Mouse (Mus musculus): ENCODE measurements at regions not wholly inside any gene's neighbourhood (a gene's known extent, or its start where the extent isn't known, plus 50 kb on each side); places are given as distances from the start of the nearest gene placed in this dataset.

DNA sequence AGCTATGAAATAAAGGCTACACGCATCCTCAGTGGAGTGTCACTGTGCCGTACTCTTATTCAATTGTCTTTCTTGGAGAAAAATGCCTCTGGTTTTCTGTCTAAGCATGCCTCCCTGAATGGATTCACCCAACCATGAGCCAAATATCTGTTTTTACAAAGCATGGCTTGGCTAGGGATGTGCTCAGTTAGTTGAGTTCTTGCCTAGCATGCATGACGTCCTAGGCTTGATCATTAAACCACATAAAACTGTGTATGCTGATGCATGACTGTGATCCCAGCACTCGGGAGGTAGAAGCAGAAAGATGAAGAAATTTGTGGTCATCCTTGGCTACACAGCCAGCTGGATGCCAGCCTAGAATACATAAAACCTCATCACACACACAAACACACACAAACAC is 417.3 kb upstream of the Mgmt start:
- no peaks in the 10 kb centered on the region for H3K36me3 ChIP-seq (replicated peaks; ENCODE audit: control insufficient read depth, insufficient read depth)
- no peak overlapping the region for H3K4me2 ChIP-seq (replicated peaks)
- 69% methylated on average over 4 of the region's 4 CpGs for whole genome bisulfite sequencing
- H3K27ac ChIP-seq: no peak overlapping the region
- no peaks in the 10 kb centered on the region for H3K9me3 ChIP-seq (ENCODE audit: control insufficient read depth, low read length)
- H3K4me3 ChIP-seq (replicated peaks; ENCODE audit: low read length): no peak overlapping the region
- DNase-seq (ENCODE audit: low spot score): no peak
- H3K27me3 ChIP-seq (ENCODE audit: control insufficient read depth, insufficient read depth, low read length): no peaks in the 10 kb centered on the region
- H3K4me1 ChIP-seq (replicated peaks; ENCODE audit: control insufficient read depth, insufficient read depth, low read length): 0 out of 2 replicates have a peak, but pooled peaks cover 5% of the 10 kb centered on the region
- ATAC-seq (ENCODE audit: low FRiP score): no peak
- H3K9ac ChIP-seq: no peak overlapping the region

DNA sequence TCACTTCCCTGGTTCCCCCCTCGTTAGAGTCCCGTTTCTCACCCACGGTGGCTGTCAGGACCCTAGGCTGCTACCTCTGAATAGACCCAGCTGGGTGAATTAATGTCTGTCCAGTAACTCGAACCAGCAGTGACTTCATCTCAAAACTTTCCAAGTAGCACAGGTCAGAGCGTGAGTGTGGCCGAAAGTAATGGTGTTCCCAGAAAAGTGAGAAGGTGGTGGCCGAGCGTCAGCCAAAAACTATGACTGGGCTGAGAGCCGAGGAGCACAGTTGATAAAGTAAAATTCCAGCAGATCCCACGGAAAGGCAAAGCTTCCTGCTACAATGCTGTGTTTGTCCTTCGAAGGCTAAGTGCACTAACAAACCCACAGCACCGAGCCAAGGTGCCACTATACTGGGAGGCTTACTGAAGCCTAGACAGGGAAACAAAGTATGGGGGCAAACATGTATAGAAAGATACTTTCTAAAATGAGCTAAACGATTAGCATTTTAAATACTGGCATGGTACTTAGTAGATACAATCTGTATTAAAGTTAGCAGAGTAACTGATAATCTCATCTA is 413.7 kb upstream of the Mgmt start:
- Histone ChIP-seq H3K27ac (no peak overlapping the region), H3K36me3 (replicated peaks; ENCODE audit: control insufficient read depth, insufficient read depth) (no peaks in the 10 kb centered on the region), H3K4me3 (replicated peaks; ENCODE audit: low read length) (no peak overlapping the region), H3K9ac (no peak overlapping the region), H3K4me1 (replicated peaks; ENCODE audit: control insufficient read depth, insufficient read depth, low read length) (peaks cover 6% of the 10 kb centered on the region; the same call in 1 of the 2 replicates), H3K4me2 (replicated peaks) (no peak overlapping the region), H3K27me3 (ENCODE audit: control insufficient read depth, insufficient read depth, low read length) (no peaks in the 10 kb centered on the region), H3K9me3 (ENCODE audit: control insufficient read depth, low read length) (no peaks in the 10 kb centered on the region)
- ATAC-seq (ENCODE audit: low FRiP score) (no peak), DNase-seq (ENCODE audit: low spot score) (no peak)
- WGBS: 72% methylated on average over 13 of the region's 13 CpGs

- no peak for ATAC-seq (ENCODE audit: low FRiP score)
- Histone ChIP-seq H3K4me3 (replicated peaks; ENCODE audit: low read length) (no peak overlapping the region), H3K4me2 (replicated peaks) (no peak overlapping the region), H3K4me1 (replicated peaks; ENCODE audit: control insufficient read depth, insufficient read depth, low read length) (peaks cover 15% of the 10 kb centered on the region; the same call in 1 of the 2 replicates), H3K36me3 (replicated peaks; ENCODE audit: control insufficient read depth, insufficient read depth) (no peaks in the 10 kb centered on the region), H3K9me3 (ENCODE audit: control insufficient read depth, low read length) (no peaks in the 10 kb centered on the region), H3K9ac (no peak overlapping the region), H3K27ac (no peak overlapping the region), H3K27me3 (ENCODE audit: control insufficient read depth, insufficient read depth, low read length) (no peaks in the 10 kb centered on the region)
- DNase-seq (ENCODE audit: low spot score): no peak
These were observed 411.2 kb upstream of the Mgmt start for GRCm38 (mm10) chr7:136483237-136483636.

- ATAC-seq (ENCODE audit: low FRiP score) (no peak), DNase-seq (ENCODE audit: low spot score) (no peak)
- Histone ChIP-seq H3K9me3 (ENCODE audit: control insufficient read depth, low read length) (no peaks in the 10 kb centered on the region), H3K27ac (no peak overlapping the region), H3K4me3 (replicated peaks; ENCODE audit: low read length) (no peak overlapping the region), H3K27me3 (ENCODE audit: control insufficient read depth, insufficient read depth, low read length) (no peaks in the 10 kb centered on the region), H3K36me3 (replicated peaks; ENCODE audit: control insufficient read depth, insufficient read depth) (no peaks in the 10 kb centered on the region), H3K9ac (no peak overlapping the region), H3K4me1 (replicated peaks; ENCODE audit: control insufficient read depth, insufficient read depth, low read length) (peaks cover 42% of the 10 kb centered on the region), H3K4me2 (replicated peaks) (no peak overlapping the region)
- WGBS: 57% methylated on average over 5 of the region's 5 CpGs
These were observed 406.9 kb upstream of the Mgmt start for GRCm38 (mm10) chr7:136487556-136487955.

GRCm38 (mm10) chr7:136494862-136495261 is 399.6 kb upstream of the Mgmt start:
- ATAC-seq (ENCODE audit: low FRiP score): no peak
- Histone ChIP-seq H3K4me1 (replicated peaks; ENCODE audit: control insufficient read depth, insufficient read depth, low read length) (peaks cover 39% of the 10 kb centered on the region), H3K4me2 (replicated peaks) (no peak overlapping the region), H3K9ac (no peak overlapping the region), H3K9me3 (ENCODE audit: control insufficient read depth, low read length) (no peaks in the 10 kb centered on the region), H3K36me3 (replicated peaks; ENCODE audit: control insufficient read depth, insufficient read depth) (no peaks in the 10 kb centered on the region), H3K27me3 (ENCODE audit: control insufficient read depth, insufficient read depth, low read length) (no peaks in the 10 kb centered on the region), H3K27ac (no peak overlapping the region), H3K4me3 (replicated peaks; ENCODE audit: low read length) (no peak overlapping the region)
- 56% methylated on average over 3 of the region's 3 CpGs for WGBS
- DNase-seq (ENCODE audit: low spot score): no peak

- H3K4me1 ChIP-seq (replicated peaks; ENCODE audit: control insufficient read depth, insufficient read depth, low read length): peaks cover 42% of the 10 kb centered on the region
- H3K4me3 ChIP-seq (replicated peaks; ENCODE audit: low read length): no peak overlapping the region
- WGBS: 17% methylated on average over 19 of the region's 19 CpGs
These were observed 397.8 kb upstream of the Mgmt start for GRCm38 (mm10) chr7:136496335-136497242.

GRCm38 (mm10) chr7:136500059-136500458 is 394.4 kb upstream of the Mgmt start:
- DNase-seq (ENCODE audit: low spot score) (peak; percentile 48), ATAC-seq (ENCODE audit: low FRiP score) (no peak)
- H3K9me3 ChIP-seq (ENCODE audit: control insufficient read depth, low read length): no peaks in the 10 kb centered on the region
- 30% methylated on average over 4 of the region's 4 CpGs for WGBS
- peaks cover 58% of the 10 kb centered on the region for H3K4me1 ChIP-seq (replicated peaks; ENCODE audit: control insufficient read depth, insufficient read depth, low read length)
- no peaks in the 10 kb centered on the region for H3K36me3 ChIP-seq (replicated peaks; ENCODE audit: control insufficient read depth, insufficient read depth)
- H3K4me3 ChIP-seq (replicated peaks; ENCODE audit: low read length): no peak overlapping the region
- no peak overlapping the region for H3K4me2 ChIP-seq (replicated peaks)
- no peak overlapping the region for H3K9ac ChIP-seq
- peak overlapping the region; percentile 76 for H3K27ac ChIP-seq
- H3K27me3 ChIP-seq (ENCODE audit: control insufficient read depth, insufficient read depth, low read length): no peaks in the 10 kb centered on the region

More at GRCm38 (mm10) chr7:136496335-136497242, 397.8 kb upstream of the Mgmt start:
- ATAC-seq (ENCODE audit: low FRiP score) (no peak), DNase-seq (ENCODE audit: low spot score) (no peak)
- H3K9me3 ChIP-seq (ENCODE audit: control insufficient read depth, low read length): no peaks in the 10 kb centered on the region
- H3K4me2 ChIP-seq (replicated peaks): peak overlapping the region; percentile 34
- no peaks in the 10 kb centered on the region for H3K27me3 ChIP-seq (ENCODE audit: control insufficient read depth, insufficient read depth, low read length)
- peak overlapping the region; percentile 77 for H3K27ac ChIP-seq
- H3K36me3 ChIP-seq (replicated peaks; ENCODE audit: control insufficient read depth, insufficient read depth): no peaks in the 10 kb centered on the region
- peak overlapping the region; percentile 32; the same call in 1 of the 2 replicates for H3K9ac ChIP-seq

DNA sequence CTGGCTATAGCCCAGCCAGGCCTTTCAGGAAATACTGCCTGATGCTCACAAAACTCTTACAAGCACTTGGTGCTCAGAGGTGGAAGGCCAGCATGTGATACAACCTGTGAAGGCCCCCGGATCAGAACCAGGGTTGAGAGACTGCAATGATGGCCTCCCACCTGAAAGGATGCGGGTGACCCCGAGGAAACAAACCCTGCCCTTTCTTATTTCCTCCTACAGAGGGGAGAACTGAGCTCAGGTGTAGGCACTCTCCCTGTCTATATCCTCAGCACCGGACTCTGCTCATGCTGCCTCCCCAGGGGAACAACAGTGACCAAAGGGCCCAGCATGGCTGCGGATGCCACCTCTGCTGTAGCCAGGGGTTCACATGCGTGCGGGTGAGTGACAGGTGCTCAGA is 393.3 kb upstream of the Mgmt start:
- H3K9ac ChIP-seq: no peak overlapping the region
- no peaks in the 10 kb centered on the region for H3K27me3 ChIP-seq (ENCODE audit: control insufficient read depth, insufficient read depth, low read length)
- 87% methylated on average over 7 of the region's 7 CpGs for WGBS
- no peak overlapping the region for H3K4me2 ChIP-seq (replicated peaks)
- DNase-seq (ENCODE audit: low spot score) (no peak), ATAC-seq (ENCODE audit: low FRiP score) (no peak)
- H3K36me3 ChIP-seq (replicated peaks; ENCODE audit: control insufficient read depth, insufficient read depth): no peaks in the 10 kb centered on the region
- H3K4me3 ChIP-seq (replicated peaks; ENCODE audit: low read length): no peak overlapping the region
- no peaks in the 10 kb centered on the region for H3K9me3 ChIP-seq (ENCODE audit: control insufficient read depth, low read length)
- H3K4me1 ChIP-seq (replicated peaks; ENCODE audit: control insufficient read depth, insufficient read depth, low read length): peaks cover 55% of the 10 kb centered on the region
- peak overlapping the region; percentile 76 for H3K27ac ChIP-seq
